Mouse (Mus musculus) MEL (cell line): Measurements from ENCODE around the gene Tvp23a.

Source experiments
- CHD1 ChIP-seq: IDR thresholded peaks from 2 replicates; pipeline ENCODE4 v1.6.1; 2012; ENCODE audit warnings: low read depth, mild to moderate bottlenecking, inconsistent platforms, low read length, improper control_type of control experiment
- CTCF ChIP-seq, 3 experiments: IDR thresholded peaks in 2 of 3; conservative IDR thresholded peaks in 1 of 3; 2 replicates each; pipeline ENCODE4 v1.5.1; 2011 to 2012; ENCODE audit warnings: low read length in 3 of 3, low read depth in 2 of 3, mild to moderate bottlenecking in 2 of 3, improper control_type of control experiment in 1 of 3, inconsistent platforms in 1 of 3, mixed read lengths in 1 of 3, moderate library complexity in 1 of 3; ENCODE audit not compliant: control insufficient read depth in 1 of 3, insufficient read depth in 1 of 3, poor library complexity in 1 of 3, severe bottlenecking in 1 of 3
- EP300 ChIP-seq, 2 experiments: IDR thresholded peaks; 2 replicates each; pipeline ENCODE4 v1.6.1; 2011; ENCODE audit warnings: improper control_type of control experiment in 2 of 2, low read length in 2 of 2, low read depth in 1 of 2, mild to moderate bottlenecking in 1 of 2
- HCFC1 ChIP-seq: IDR thresholded peaks from 2 replicates; pipeline ENCODE4 v1.6.1; 2012; ENCODE audit warnings: low read depth, mild to moderate bottlenecking, inconsistent platforms, low read length, improper control_type of control experiment, moderate library complexity
- MYC ChIP-seq: IDR thresholded peaks from 2 replicates; pipeline ENCODE4 v1.6.1; 2011; ENCODE audit warnings: low read depth, mild to moderate bottlenecking, low read length, improper control_type of control experiment, moderate library complexity
- POLR2A ChIP-seq, 2 experiments: IDR thresholded peaks; 2 replicates each; pipeline ENCODE4 v1.6.1; 2011 to 2012; ENCODE audit warnings: low read length in 2 of 2, mild to moderate bottlenecking in 2 of 2, control low read depth in 1 of 2, improper control_type of control experiment in 1 of 2, low read depth in 1 of 2, moderate library complexity in 1 of 2; ENCODE audit not compliant: control insufficient read depth in 1 of 2, insufficient read depth in 1 of 2, poor library complexity in 1 of 2
- POLR2AphosphoS2 ChIP-seq: IDR thresholded peaks from 2 replicates; pipeline ENCODE4 v1.6.1; 2011; ENCODE audit warnings: low read length, improper control_type of control experiment
- SMC3 ChIP-seq: IDR thresholded peaks from 2 replicates; pipeline ENCODE4 v1.6.1; 2011; ENCODE audit warnings: low read depth, low read length, improper control_type of control experiment
- TBP ChIP-seq: IDR thresholded peaks from 2 replicates; pipeline ENCODE4 v1.8.0; 2011; ENCODE audit warnings: low read depth, low read length, improper control_type of control experiment
- ZKSCAN1 ChIP-seq: IDR thresholded peaks from 2 replicates; pipeline ENCODE4 v1.6.1; 2012; ENCODE audit warnings: low read depth, mild to moderate bottlenecking, inconsistent platforms, low read length, improper control_type of control experiment, moderate library complexity

- no peak for TF ChIP-seq POLR2AphosphoS2
- no peak for TF ChIP-seq TBP
- TF ChIP-seq CTCF (IDR thresholded peaks at IDR 0.05 in 2 of 3, conservative IDR thresholded peaks at IDR 0.05 in 1 of 3; ENCODE audit: control insufficient read depth in 1 of 3, insufficient read depth in 1 of 3, low read depth in 2 of 3, low read length in 3 of 3, poor library complexity in 1 of 3, severe bottlenecking in 1 of 3), result no peak
- no peak for TF ChIP-seq SMC3
- no peak for TF ChIP-seq ZKSCAN1
- TF ChIP-seq HCFC1, result no peak
- TF ChIP-seq CHD1, result no peak
- no peak for TF ChIP-seq POLR2A (IDR thresholded peaks at IDR 0.05; ENCODE audit: control insufficient read depth in 1 of 2, insufficient read depth in 1 of 2, low read depth in 1 of 2, low read length in 2 of 2, poor library complexity in 1 of 2)
- no peak for TF ChIP-seq EP300 (IDR thresholded peaks at IDR 0.05; ENCODE audit: low read depth in 1 of 2, low read length in 2 of 2)
- no peak for TF ChIP-seq MYC
These were observed 58.4 kb downstream of the Tvp23a start for GRCm38 (mm10) chr16:10388634-10389365.
